Mouse (Mus musculus) ES-CJ7 (cell line): ENCODE data around the gene Heatr4.

Experiments
- DNase-seq: peaks from one replicate; pipeline ENCODE4 v3.0.0; 2011; ENCODE audit warnings: low read depth, low spot score

Gene Heatr4

GRCm38 (mm10) chr12:83998341-83999107 lies 13.9 kb upstream of the Heatr4 start:
- DNase-seq = no peak

GRCm38 (mm10) chr12:83997221-83997620 lies 12.6 kb upstream of the Heatr4 start:
- no peak for DNase-seq

- DNase-seq = peak; percentile 30
These were observed 4.7 kb upstream of the Heatr4 start for GRCm38 (mm10) chr12:83989378-83989777.

GRCm38 (mm10) chr12:83988483-83988882 lies 3.8 kb upstream of the Heatr4 start:
- DNase-seq = peak; percentile 50

DNA sequence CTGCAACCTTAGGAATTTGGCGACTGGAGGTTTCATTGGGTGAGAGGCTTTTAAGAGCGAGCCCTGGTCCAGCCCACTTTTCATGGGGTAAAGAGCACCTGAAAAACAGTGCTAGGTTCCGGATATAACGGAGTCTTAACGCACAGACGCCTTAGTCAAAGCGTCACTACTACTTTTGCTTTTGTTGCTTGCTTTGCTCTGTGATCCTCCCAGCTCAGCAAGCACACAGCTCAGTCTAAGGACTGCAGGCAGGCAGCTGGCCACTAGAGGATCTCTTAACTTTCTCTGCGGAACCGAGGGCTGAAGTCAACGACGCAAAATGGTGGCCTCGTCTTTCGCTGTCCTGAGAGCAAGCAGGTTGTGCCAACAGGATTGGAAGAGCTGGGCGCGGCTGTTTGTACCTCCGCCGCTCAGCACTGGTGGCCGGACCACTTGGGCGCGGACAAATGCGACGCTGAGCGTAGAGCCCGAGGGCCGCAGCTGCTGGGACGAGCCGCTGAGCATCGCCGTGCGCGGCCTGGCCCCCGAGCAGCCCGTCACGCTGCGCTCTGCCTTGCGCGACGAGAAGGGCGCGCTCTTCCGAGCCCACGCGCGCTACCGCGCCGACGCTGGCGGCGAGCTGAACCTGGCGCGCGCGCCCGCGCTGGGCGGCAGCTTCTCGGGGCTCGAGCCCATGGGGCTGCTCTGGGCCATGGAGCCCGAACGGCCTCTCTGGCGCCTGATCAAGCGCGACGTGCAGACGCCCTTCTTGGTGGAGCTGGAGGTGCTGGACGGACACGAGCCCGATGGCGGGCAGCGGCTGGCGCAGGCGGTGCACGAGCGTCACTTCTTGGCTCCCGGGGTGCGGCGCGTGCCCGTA lies 3.2 kb upstream of the Heatr4 start, which contains the start of gene Acot2:
Acot2 (plus strand) TSS at position 279 of the 859 bp plus-strand sequence.
- peak; percentile 86 for DNase-seq

DNA sequence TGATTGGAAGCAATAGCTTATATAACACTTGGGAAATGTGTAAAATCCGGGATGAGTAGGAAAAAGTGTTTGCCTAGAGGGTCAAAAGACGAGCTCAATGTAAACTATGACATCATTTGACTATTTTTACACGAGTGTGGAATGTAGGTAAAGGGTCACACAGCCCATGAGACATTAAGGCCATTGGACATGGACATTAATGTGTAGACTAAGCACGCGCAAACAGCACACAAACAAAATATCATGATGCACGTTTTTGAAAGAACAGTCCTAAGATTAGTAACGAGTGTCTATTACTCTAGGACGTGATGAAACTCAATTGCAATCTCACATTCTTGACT lies 2.6 kb upstream of the Heatr4 start:
- no peak for DNase-seq

DNA sequence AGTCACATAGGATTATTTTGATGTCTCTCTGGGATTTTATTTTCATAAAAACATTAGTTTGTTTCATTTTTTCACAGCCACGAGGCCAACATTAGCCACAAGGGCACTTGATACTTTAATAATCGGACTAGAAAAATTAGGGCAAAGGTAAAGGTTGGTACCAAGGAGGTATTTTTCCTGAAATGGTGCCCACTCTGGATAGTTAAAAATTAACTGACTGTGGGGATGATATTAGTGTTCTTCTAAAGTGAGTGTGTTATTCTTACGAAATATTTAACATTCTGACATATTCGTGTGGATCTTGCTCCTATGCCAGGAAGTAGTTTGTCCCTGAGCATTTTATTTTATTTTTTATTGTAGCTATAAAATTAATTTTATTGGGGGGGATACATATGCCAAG lies 3.0 kb downstream of the Heatr4 start:
- DNase-seq = no peak

DNA sequence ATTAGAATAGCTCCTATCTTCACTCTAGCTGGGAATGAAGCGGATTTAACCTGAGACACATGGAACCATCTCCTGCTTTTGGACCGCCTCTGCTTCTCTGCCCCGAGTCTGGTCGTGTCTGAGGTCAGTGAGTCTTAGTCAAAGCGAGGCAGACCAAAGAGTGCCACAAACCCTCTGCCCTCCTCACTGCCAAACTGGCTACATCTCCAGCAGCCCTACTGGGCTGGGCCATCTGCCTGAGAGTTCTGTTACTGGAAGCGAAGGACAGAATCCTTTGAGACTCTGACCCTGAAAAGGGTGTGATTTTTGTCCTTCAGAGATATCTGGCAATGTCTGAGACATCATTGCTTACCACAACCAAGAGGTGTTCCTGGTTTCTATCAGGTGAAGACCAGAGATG lies 5.8 kb downstream of the Heatr4 start:
- DNase-seq = no peak

GRCm38 (mm10) chr12:83972117-83972516 lies 12.5 kb downstream of the Heatr4 start:
- DNase-seq = peak; percentile 67

DNA sequence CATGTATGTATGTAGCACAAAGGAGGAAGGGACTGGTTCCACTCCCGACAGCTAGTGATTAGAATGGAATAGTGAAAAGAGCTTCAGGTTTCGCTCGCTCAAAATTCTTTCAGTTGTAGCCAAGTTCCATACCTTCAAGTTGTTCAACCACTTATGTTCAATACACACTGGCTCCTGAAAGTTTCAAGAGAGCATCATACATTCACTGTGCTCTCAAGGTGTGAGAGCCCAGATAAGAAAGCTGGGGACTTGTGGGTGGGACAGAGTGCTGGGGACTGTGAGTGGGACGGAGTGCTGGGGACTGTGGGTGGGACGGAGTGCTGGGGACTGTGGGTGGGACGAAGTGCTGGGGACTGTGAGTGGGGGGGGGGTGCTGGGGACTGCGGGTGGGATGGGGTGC lies 19.4 kb downstream of the Heatr4 start:
- DNase-seq = no peak

GRCm38 (mm10) chr12:83958278-83958677 lies 26.4 kb downstream of the Heatr4 start:
- no peak for DNase-seq

DNA sequence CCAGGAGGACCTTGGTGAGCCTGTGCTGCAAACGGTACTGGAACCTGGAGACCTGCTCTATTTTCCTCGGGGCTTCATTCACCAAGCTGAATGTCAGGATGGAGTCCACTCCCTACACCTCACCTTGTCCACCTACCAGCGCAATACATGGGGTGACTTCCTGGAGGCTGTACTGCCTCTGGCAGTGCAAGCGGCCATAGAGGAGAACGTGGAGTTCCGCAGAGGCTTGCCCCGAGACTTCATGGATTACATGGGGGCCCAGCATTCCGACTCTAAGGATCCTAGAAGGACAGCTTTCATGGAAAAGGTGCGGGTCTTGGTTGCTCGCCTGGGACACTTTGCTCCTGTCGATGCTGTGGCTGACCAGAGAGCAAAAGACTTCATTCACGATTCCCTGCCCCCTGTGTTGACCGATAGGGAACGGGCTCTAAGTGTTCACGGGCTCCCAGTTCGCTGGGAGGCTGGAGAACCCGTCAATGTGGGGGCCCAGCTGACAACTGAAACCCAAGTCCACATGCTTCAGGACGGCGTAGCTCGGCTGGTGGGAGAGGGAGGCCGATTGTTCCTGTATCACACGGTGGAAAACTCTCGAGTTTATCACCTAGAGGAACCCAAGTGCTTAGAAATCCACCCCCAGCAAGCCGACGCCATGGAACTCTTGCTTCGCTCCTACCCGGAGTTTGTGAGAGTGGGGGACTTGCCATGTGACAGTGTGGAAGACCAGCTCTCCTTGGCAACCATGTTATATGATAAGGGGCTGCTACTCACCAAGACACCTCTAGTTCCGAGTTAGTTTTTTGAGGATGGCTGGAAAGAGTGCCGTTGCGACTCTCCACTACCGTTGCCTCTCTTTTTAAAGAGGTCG lies 32.7 kb downstream of the Heatr4 start:
- no peak for DNase-seq

GRCm38 (mm10) chr12:83950840-83951701 lies 33.6 kb downstream of the Heatr4 start:
- DNase-seq = peak; percentile 24

DNA sequence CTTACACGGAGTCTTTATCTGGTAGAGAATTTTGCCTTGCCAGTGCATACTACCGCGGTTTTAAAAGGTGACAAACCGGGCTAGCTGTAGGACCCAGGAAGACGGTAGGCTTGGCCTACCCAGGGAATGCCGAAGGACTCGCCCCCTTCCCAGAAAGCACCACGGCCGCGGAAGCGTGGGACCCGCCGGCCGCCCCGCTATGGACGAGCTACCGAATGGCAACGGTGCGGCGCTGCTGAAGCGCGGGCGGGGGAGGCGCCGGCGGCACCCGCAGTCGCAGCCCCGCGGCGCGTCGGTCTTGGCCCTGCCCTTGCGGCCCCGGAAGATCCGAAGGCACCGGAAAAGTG lies 34.2 kb downstream of the Heatr4 start, which contains the start of gene Riox1:
Riox1 (plus strand) TSS at position 116 of the 347 bp plus-strand sequence.
- peak; percentile 80 for DNase-seq

DNA sequence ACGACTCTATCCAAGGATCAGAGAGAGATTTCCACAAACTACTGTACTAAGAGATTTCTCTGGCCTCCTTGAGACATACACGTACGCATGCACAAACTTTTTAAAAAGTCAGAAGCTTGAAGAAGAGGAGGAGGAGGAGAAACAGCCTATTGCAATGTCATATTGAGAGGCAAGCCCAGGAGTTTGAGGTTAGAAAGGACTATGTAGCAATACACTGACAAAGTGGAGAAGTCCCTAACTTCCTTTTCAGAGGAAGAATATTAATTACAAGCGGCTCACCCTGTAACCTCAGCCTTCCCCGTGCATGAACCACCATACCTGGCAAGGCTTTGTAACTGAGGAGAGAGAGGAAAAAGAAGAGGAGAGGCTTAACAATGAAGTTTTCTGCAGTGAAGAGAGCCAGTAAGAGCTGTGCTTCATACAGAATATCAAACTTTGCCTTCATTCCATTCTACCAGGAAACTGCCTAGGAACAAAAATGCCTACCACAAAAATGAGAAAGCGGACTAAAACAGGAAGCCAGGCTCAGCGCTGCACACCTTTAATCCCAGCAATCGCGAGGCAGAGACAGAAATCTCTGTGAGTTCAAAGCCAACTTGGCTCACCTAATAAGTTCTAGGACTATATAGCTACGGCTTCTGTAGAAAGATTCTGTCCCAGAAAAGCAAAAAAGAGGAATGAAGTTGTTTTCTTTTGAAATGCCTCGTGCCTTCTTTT lies 34.7 kb downstream of the Heatr4 start:
- no peak for DNase-seq

DNA sequence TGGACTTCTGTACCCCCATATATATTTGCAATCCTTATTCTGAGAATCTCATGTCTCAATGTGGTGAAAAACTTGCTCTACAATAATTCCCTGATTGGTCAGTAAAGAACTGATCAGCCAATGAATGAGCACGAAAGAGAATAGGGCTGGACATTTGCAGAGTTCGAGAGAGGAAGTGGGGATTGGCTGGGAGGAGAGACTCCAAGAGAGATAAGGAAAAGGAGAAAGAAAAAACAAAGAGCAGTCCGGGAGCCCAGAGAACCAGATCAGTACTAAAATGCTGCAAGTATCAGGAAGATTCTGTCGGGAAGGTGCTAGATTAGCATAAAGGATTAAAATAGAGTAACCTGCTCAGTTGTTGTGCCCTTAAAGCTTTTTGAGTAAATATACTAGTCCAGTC lies 35.6 kb downstream of the Heatr4 start:
- no peak for DNase-seq

- no peak for DNase-seq
These were observed 37.3 kb downstream of the Heatr4 start for GRCm38 (mm10) chr12:83947260-83947811.

DNA sequence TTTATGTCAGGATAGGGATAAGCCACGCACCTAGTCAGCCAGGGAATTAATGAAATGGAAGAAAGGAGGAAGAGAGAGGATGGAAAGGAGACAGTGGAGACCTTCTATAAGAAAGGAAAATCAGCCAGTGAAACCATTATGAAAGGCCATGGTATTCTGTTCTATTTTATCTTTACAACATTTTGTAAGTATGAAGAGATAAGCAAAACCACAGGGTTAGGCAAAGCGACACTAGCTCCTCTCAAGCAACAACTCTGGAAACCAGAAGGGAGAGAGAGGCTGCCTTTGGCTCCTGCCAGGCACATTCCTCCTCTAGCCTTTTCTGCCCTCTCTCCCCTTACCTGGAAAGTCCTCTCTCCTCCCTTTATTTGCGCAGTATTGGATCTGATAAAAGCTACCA lies 42.7 kb downstream of the Heatr4 start:
- DNase-seq = no peak

DNA sequence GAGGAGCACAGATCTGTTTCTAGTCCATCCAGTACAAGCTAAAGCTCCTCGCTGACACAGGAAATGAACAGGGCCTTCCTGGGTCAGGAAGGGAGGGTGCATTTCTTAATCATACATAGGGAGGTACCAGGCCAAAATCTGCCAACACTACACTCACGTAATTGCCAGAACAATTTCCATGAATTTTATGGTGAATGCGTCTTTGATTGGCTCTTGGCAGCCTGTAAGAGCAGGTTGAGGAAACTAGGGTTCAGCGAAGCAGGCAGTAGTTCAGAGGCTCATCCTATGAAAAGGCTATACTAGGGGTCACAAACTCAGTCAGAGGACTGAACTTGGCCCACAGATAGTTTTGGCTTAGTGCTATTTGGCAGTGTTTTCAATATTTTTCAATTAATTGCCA lies 44.6 kb downstream of the Heatr4 start:
- no peak for DNase-seq

- no peak for DNase-seq
These were observed 45.3 kb downstream of the Heatr4 start for GRCm38 (mm10) chr12:83939332-83939731.
